Mouse (Mus musculus) kidney, adult 2 months (tissue): ENCODE data around the gene Trim14.

Source experiments
- CTCF ChIP-seq: fragments of 200-500 bp; conservative IDR thresholded peaks from 2 replicates; pipeline ENCODE4 v1.5.1; 2011; ENCODE audit warnings: low read depth, mild to moderate bottlenecking, control low read depth, low read length, moderate library complexity, mixed read lengths; ENCODE audit not compliant: insufficient read depth, insufficient read length
- POLR2A ChIP-seq: fragments of 200-500 bp; IDR thresholded peaks from one replicate; pipeline ENCODE4 v1.6.1; 2011; ENCODE audit warnings: low read depth, low read length, control low read depth

DNA sequence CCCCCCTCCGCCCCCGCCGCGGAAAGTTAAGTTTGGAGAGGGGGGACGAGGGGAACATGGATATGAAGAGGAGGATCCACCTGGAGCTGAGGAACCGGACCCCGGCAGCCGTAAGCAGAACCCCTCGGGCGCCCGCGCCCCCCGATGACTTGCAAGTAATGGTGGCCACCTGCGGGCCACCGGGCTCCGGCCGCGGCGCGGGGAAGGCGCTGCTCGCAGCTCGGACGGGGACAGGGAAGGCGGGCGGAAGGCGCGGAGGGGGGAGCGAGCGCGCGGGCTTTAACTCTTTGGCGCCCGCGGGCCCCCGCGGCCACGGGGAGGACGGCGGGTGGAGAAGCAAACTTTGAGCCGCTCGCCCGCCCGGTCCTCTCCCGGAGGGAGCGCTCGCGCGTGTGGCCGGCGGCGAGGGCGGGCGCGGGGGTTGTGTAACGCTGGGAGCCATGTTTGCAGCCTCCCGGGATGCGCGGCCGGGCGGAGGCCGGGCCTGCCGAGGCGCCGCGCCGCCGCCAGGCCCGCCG is 84.6 kb downstream of the Trim14 start:
- TF ChIP-seq CTCF (no peak), POLR2A (no peak)
